Mouse (Mus musculus) left cerebral cortex, postnatal 14 days (tissue): Measurements from ENCODE around the gene Tuba4a. TPM values are rescaled to one million over a fixed set of nuclear protein-coding genes. Genes with fewer than 3 reads are reported as not detected.

Experiments used
- DNase-seq, 2 experiments: peaks; one replicate each; pipeline ENCODE4 v3.0.0; 2021 to 2022; ENCODE audit warnings: low spot score in 2 of 2, mixed read lengths in 1 of 2
- intact Hi-C: fragments of 180-260 bp; cut with DNase I; formaldehyde crosslinking; loops from one replicate; pipeline ENCODE4 v1.15.1; 2025
- microRNA-seq, 2 experiments: library from miRNA; unstranded; fragments of <30 nt; microRNA quantifications; one replicate each; pipeline ENCODE4 v1.2.0; 2022
- total RNA-seq, 2 experiments: library from RNA; stranded (reverse); gene quantifications; 2 replicates each; pipeline ENCODE4 v1.2.3; 2021

Gene Tuba4a
- total RNA-seq, 2 experiments from 2014 or later, result 658 to 691 TPM

DNA sequence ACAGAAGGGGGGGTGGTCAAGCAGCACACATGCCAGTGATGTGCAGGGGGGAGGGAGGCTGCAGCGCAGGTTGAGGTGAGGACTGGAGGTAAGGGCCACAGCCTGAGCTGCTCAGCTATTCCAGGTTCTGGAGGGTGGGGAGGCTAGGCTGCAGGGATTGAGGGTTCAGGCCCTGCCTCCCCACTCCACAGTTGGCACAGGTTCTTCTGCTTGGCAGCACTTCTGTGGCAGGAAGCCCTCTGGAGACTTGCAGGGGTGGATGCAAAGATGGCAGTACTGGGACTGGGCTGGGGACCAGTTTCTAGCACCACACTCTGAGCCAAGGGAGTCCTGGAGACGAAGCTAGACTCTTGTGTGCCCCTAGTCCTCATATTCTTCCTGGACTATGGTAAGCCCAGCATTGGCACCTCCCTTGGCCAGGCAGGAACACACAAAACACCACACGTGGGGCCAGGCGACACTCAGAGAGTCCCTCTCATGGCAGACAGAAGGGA is 38.2 kb downstream of the Tuba4a start:
- no peak for DNase-seq
- intact Hi-C loops, result no loop called here

GRCm38 (mm10) chr1:75180741-75181140 is 38.9 kb downstream of the Tuba4a start:
- DNase-seq, result no peak
- intact Hi-C loops, result no loop called here

GRCm38 (mm10) chr1:75180105-75180590 is 39.5 kb downstream of the Tuba4a start, which contains the start of gene Abcb6:
Gene Abcb6 (minus strand): TSS chr1:75180392.
- intact Hi-C loops, result no loop called here
- DNase-seq, result peak; percentile 95 to 97

GRCm38 (mm10) chr1:75179334-75180104 is 40.1 kb downstream of the Tuba4a start:
- intact Hi-C loops, result no loop called here

GRCm38 (mm10) chr1:75168472-75169464 is 50.9 kb downstream of the Tuba4a start, which contains the start of gene Zfand2b:
Gene Zfand2b (plus strand): TSS chr1:75168646.
- intact Hi-C loops, result no loop called here
- peak; percentile 90 to 93 for DNase-seq

More at GRCm38 (mm10) chr1:75179334-75180104, 40.1 kb downstream of the Tuba4a start:
- peak; percentile 48 to 53 for DNase-seq

DNA sequence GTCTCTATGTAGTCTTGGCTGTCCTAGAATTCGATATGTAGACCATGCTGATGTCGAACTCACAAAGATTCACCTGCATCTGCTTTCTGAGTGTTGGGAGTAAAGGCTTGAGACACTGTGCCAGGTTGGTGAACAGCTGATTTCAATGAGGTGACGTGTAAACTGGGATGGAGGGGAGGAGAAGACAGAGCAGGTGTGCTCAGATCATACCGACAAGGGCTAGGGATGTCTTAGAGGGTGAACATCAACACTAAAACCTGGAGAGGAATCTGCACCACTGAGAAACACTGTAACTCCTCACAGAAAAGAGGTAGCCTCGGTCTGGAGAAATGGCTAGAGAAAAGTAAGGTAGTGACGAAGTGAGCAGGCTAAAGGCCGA is 51.6 kb downstream of the Tuba4a start:
- no peak for DNase-seq
- intact Hi-C loops, result no loop called here

Small RNAs within 50 kb of the gene (microRNA-seq; reads per million reads assigned to microRNA genes)
- 0 reads per million in 2 experiments for gene Gm27943

Other genes with a start within 250 kb of the Tuba4a start
- gene Nhej1, start 94.7 kb downstream of the Tuba4a start, total RNA-seq, result 1 to 10 TPM; 1.6 to 2.6 TPM
- gene Slc23a3, start 86.0 kb downstream of the Tuba4a start, total RNA-seq, result under 1 TPM; 0.22 to 0.25 TPM
- 10 to 100 TPM; 31.4 to 32.2 TPM for gene Cnppd1, start 77.2 kb downstream of the Tuba4a start, total RNA-seq
- 100 to 1,000 TPM; 159 to 162 TPM for gene Retreg2, start 77.1 kb downstream of the Tuba4a start, total RNA-seq
- gene Zfand2b, start 51.2 kb downstream of the Tuba4a start, total RNA-seq, result 10 to 100 TPM; 21.4 to 22.8 TPM
- gene Abcb6, start 39.5 kb downstream of the Tuba4a start, total RNA-seq, result 10 to 100 TPM; 38.1 to 39.3 TPM
- 10 to 100 TPM; 19.7 TPM for gene Ankzf1, start 27.7 kb downstream of the Tuba4a start, total RNA-seq
- 100 to 1,000 TPM; 130 to 133 TPM for gene Atg9a, start 27.7 kb downstream of the Tuba4a start, total RNA-seq
- 10 to 100 TPM; 16.3 to 18.3 TPM for gene Glb1l, start 9.1 kb downstream of the Tuba4a start, total RNA-seq
- gene Stk16, start 9.0 kb downstream of the Tuba4a start, total RNA-seq, result 10 to 100 TPM; 85.6 to 92.2 TPM
- gene A630095N17Rik, start 12.2 kb upstream of the Tuba4a start, total RNA-seq, result not detected
- gene Dnajb2, start 16.5 kb upstream of the Tuba4a start, total RNA-seq, result 10 to 100 TPM; 76.5 to 80.2 TPM
- 100 to 1,000 TPM; 376 to 396 TPM for gene Ptprn, start 44.6 kb upstream of the Tuba4a start, total RNA-seq
- gene Resp18, start 58.5 kb upstream of the Tuba4a start, total RNA-seq, result 10 to 100 TPM; 69.0 to 98.8 TPM
- 10 to 100 TPM; 60.1 to 60.8 TPM for gene Dnpep, start 98.1 kb upstream of the Tuba4a start, total RNA-seq
- gene Des, start 140.5 kb upstream of the Tuba4a start, total RNA-seq, result 1 to 10 TPM; 1.5 to 2.6 TPM
- 100 to 1,000 TPM; 199 to 210 TPM for gene Speg, start 155.4 kb upstream of the Tuba4a start, total RNA-seq
- 10 to 100 TPM; 54.2 to 61.2 TPM for gene Gmppa, start 216.1 kb upstream of the Tuba4a start, total RNA-seq
- gene Asic4, start 230.6 kb upstream of the Tuba4a start, total RNA-seq, result 10 to 100 TPM; 14.9 to 17.7 TPM